Mouse (Mus musculus) thymus, adult 2 months (tissue): ENCODE results near the gene Aldh1a1.

Experiments used
- CTCF ChIP-seq: fragments of 200-500 bp; IDR thresholded peaks from 2 replicates; pipeline ENCODE4 v1.5.1; 2012; ENCODE audit warnings: mild to moderate bottlenecking, control low read depth, low read length, moderate library complexity, borderline replicate concordance; ENCODE audit not compliant: control insufficient read depth, poor library complexity, insufficient read depth; ENCODE audit errors: extremely low read depth
- POLR2A ChIP-seq: fragments of 200-500 bp; IDR thresholded peaks from 2 replicates; pipeline ENCODE4 v1.6.1; 2012; ENCODE audit warnings: mild to moderate bottlenecking, low read length, control low read depth, moderate library complexity; ENCODE audit not compliant: control insufficient read depth, poor library complexity, insufficient read depth; ENCODE audit errors: extremely low read depth

DNA sequence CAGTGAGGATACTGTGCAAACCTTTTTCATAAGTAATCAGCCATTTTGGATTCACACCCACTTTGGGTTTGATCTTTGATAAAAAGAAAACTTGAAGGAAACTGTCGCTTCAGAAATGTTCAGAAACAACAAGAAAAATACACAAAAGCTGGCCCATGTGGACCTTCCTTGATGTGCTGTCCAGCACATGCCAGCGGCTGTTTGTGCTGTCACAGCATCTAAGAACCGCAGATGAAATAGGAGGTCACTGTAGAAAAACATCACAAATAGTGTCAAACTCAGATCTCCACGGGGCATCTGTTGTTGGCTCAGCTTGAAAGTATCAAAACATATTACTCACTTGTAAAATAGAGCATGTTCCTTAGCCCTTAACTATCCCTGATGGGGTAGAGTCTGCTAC lies 73.8 kb downstream of the Aldh1a1 start:
- TF ChIP-seq POLR2A (no peak), CTCF (no peak)
